Mouse (Mus musculus) CD4-positive, CD25-positive, alpha-beta regulatory T cell, adult 2 months (primary cell): Measurements from ENCODE around the gene Myo3b.
A peak's percentile ranks its signal among the peaks of the same experiment; 100 is the strongest.
"Not testable (repeated sequence)": the region's sequence is repeated elsewhere in the genome, so short reads cannot be mapped to it uniquely, and the experiment has no call there.

Experiments used
- DNase-seq: peaks from one replicate; pipeline ENCODE4 v3.0.0-alpha.2; 2012; ENCODE audit warnings: low read depth, low spot score

Gene Myo3b

GRCm38 (mm10) chr2:70195418-70196248 is 156.7 kb downstream of the Myo3b start:
- DNase-seq = no peak

GRCm38 (mm10) chr2:70201796-70202555 is 163.1 kb downstream of the Myo3b start:
- DNase-seq = no peak

GRCm38 (mm10) chr2:70202578-70203167 is 163.7 kb downstream of the Myo3b start:
- DNase-seq = no peak

- DNase-seq = no peak
These were observed 169.5 kb downstream of the Myo3b start for GRCm38 (mm10) chr2:70208411-70208810.

- DNase-seq = no peak
These were observed 170.9 kb downstream of the Myo3b start for GRCm38 (mm10) chr2:70209790-70210189.

GRCm38 (mm10) chr2:70210427-70211332 is 171.8 kb downstream of the Myo3b start:
- DNase-seq = no peak

GRCm38 (mm10) chr2:70214401-70214800 is 175.5 kb downstream of the Myo3b start:
- DNase-seq = no peak

GRCm38 (mm10) chr2:70217800-70218199 is 178.9 kb downstream of the Myo3b start:
- no peak for DNase-seq

GRCm38 (mm10) chr2:70218469-70218868 is 179.5 kb downstream of the Myo3b start:
- DNase-seq = no peak

- peak; percentile 48 for DNase-seq
These were observed 187.8 kb downstream of the Myo3b start for GRCm38 (mm10) chr2:70226679-70227078.

GRCm38 (mm10) chr2:70234450-70234849 is 195.5 kb downstream of the Myo3b start:
- DNase-seq = not testable (repeated sequence)

- no peak for DNase-seq
These were observed 207.1 kb downstream of the Myo3b start for GRCm38 (mm10) chr2:70245981-70246380.

- no peak for DNase-seq
These were observed 209.7 kb downstream of the Myo3b start for GRCm38 (mm10) chr2:70248616-70249015.

- DNase-seq = no peak
These were observed 210.9 kb downstream of the Myo3b start for GRCm38 (mm10) chr2:70249872-70250271.

- DNase-seq = no peak
These were observed 212.3 kb downstream of the Myo3b start for GRCm38 (mm10) chr2:70251256-70251655.

- no peak for DNase-seq
These were observed 220.6 kb downstream of the Myo3b start for GRCm38 (mm10) chr2:70259357-70260000.

- no peak for DNase-seq
These were observed 221.8 kb downstream of the Myo3b start for GRCm38 (mm10) chr2:70260646-70261195.

- peak; percentile 20 for DNase-seq
These were observed 223.0 kb downstream of the Myo3b start for GRCm38 (mm10) chr2:70261703-70262564.

- DNase-seq = no peak
These were observed 223.7 kb downstream of the Myo3b start for GRCm38 (mm10) chr2:70262565-70263082.
